Mouse (Mus musculus): Measurements from ENCODE around the gene Olfr573-ps1. TPM values are rescaled to one million over a fixed set of nuclear protein-coding genes. Genes with fewer than 3 reads are reported as not detected.

Gene Olfr573-ps1
- total RNA-seq (2021), result not detected

DNA sequence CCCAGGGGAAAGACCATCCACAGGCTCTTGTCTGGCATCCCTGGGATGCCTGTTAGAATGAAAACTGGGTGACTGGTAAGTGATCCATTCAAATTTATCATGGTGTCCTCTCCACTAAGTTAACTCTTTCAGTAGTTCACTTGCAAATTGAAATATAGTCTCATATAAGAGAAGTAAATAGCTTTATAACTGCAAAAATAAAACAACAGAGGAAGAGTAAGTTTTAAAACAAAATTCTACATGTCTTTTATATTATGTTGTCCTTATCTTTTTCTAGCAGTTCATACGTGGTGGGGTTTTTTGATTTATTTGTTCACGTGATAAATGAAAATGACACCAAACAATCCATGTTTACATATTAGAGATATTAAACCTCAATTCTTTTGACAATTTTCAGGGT lies at the start of gene Olfr573-ps1:
Gene Olfr573-ps1 (minus strand): TSS at position 101 of the 400 bp plus-strand sequence.
- DNase-seq (ENCODE audit: low spot score), result no peak
- intact Hi-C loops (cut with DNase I), result no loop called here

- intact Hi-C loops (cut with DNase I), result no loop called here
- DNase-seq (ENCODE audit: low spot score), result no peak
Measured at GRCm38 (mm10) chr7:102989224-102989623, 46.8 kb upstream of the Olfr573-ps1 start, which contains the start of gene Olfr578. TSS of gene Olfr578 (minus strand) at chr7:102989324.

- intact Hi-C loops (cut with DNase I), result no loop called here
Measured at GRCm38 (mm10) chr7:102975843-102976242, 33.5 kb upstream of the Olfr573-ps1 start, which contains the start of gene Olfr577. TSS of gene Olfr577 (minus strand) at chr7:102975943.

GRCm38 (mm10) chr7:102974399-102974798 lies 32.0 kb upstream of the Olfr573-ps1 start:
- intact Hi-C loops (cut with DNase I), result no loop called here
- no peak for DNase-seq (ENCODE audit: low spot score)

More at GRCm38 (mm10) chr7:102975843-102976242, 33.5 kb upstream of the Olfr573-ps1 start, which contains the start of gene Olfr577:
- DNase-seq (ENCODE audit: low spot score), result no peak

DNA sequence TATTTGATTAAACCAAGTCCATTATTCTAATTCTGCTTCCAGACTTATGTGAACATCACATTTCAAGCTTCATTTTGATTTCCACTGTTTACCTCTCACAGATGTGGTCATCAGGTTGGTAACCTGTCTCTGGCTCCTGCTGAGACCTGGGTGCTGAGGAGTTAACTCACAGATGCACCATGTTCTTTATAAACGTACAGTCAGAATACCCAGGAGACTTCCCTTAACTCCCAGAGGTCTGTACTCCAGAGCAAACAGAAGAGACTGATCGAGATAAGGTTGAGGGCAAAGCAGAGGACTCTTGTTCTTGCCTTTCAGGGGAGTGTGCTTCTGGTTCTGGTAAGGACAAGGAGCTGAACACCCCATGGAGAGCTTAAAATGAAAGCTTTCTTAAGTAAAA lies 20.0 kb upstream of the Olfr573-ps1 start, which contains the start of gene Olfr576:
Gene Olfr576 (plus strand): TSS at position 301 of the 400 bp plus-strand sequence.
- DNase-seq (ENCODE audit: low spot score), result no peak
- intact Hi-C loops (cut with DNase I), result no loop called here

DNA sequence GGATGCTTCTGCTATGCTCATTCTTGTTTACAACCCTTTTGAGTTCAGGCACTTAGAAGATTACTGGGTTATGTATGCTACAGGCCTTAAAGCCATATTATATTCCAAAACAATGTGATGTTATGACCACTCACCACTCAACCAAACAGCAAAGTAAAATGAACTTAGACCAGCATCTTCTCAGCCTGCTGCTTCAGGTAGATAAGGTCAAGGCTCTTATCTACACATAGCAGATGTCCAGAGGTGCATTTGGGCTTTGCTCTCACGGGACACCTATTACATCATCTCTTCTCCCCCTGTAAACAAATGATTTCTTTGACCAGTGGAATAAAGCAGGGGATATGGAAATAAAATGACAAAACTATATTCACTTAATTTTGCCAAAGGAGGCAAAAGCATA lies 16.2 kb upstream of the Olfr573-ps1 start, which contains the start of gene Olfr575:
Gene Olfr575 (minus strand): TSS at position 183 of the 400 bp plus-strand sequence.
- DNase-seq (ENCODE audit: low spot score), result no peak

DNA sequence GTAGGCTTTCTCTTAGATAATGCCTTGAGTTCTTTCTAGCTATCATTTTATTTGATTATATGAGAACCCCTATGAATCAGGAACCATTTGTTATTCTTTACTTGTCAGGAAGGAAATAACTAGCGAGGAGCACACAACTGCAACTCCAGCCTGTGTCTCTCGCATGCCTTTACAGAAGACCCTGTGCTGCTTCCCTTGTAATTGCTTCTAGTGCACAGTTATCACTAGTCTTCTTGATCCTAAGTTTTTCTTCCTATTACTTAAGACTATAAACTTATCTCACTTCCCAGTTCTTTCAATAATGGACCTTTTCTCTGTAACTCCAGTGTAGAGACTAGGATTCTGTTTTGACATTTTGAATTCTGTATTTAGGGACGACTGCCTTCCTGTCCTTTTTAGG lies 15.8 kb upstream of the Olfr573-ps1 start:
- DNase-seq (ENCODE audit: low spot score), result no peak
- intact Hi-C loops (cut with DNase I), result no loop called here

More for the DNA sequence above, 16.2 kb upstream of the Olfr573-ps1 start, which contains the start of gene Olfr575:
- intact Hi-C loops (cut with DNase I), result no loop called here

DNA sequence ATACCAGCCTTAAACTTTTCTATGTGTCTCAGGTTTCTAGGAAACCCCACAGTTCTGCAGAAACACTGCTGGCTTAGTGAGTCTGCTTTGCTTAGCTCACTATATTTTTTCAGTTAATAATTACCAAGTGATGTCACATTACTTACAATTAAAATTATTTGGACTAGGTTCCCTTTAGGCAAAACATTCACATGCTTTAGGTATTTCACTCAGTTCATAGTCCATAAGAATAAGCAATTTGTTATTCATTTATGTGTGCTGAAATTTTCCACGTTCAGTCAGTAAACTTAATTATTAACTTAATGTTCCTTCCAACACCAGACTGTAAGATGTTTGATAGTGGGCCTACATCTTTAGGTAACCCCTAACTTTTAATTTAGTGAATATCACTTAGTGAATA lies 8.4 kb upstream of the Olfr573-ps1 start:
- intact Hi-C loops (cut with DNase I), result no loop called here

GRCm38 (mm10) chr7:102948167-102948566 lies 5.8 kb upstream of the Olfr573-ps1 start, which contains the start of gene Olfr574:
TSS of gene Olfr574 (plus strand) at chr7:102948467.
- DNase-seq (ENCODE audit: low spot score), result no peak
- intact Hi-C loops (cut with DNase I), result no loop called here

More for the DNA sequence above, 8.4 kb upstream of the Olfr573-ps1 start:
- DNase-seq (ENCODE audit: low spot score), result no peak

DNA sequence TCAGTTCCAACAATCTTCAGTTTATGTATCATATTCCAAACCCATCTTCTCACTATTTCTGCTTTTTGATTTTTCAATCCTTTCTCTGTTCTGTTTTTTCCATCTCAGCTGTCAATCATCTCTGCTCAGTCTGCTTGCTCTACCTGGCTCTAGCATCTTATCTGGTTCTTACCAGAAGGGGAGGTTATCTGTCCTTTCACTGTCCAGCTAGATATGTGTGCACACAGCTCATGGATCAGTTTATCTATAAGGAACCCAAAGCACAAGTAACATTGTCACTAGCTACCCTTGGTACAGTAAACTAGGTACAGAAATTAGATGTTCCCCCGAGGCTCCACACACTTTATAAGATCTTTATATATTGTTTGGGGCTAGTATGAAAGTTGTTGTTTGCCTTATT lies 1.0 kb upstream of the Olfr573-ps1 start:
- intact Hi-C loops (cut with DNase I), result no loop called here
- no peak for DNase-seq (ENCODE audit: low spot score)

GRCm38 (mm10) chr7:102927105-102927504 lies 15.3 kb downstream of the Olfr573-ps1 start:
- intact Hi-C loops (cut with DNase I), result no loop called here
- DNase-seq (ENCODE audit: low spot score), result no peak

GRCm38 (mm10) chr7:102924109-102924508 lies 18.3 kb downstream of the Olfr573-ps1 start, which contains the start of gene Olfr572:
TSS of gene Olfr572 (plus strand) at chr7:102924409.
- intact Hi-C loops (cut with DNase I), result no loop called here
- no peak for DNase-seq (ENCODE audit: low spot score)

DNA sequence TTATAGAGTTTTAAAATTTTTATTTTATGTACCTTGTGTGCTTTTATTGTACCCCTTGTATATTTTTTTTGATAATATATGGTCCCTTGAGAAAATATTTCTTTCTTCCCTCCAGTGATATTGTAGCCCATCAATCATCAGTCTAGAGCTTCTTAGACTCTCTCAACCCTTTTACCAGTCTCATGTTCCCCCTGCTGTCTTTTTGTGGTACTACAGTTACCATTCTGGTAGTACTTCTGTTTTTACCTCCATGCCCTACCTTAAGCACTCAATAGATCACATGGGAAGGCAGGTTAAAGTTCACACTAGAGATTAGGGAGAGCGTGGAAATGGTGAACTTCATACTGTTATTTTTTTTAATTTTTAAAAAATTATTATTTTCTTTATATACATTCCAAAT lies 22.7 kb downstream of the Olfr573-ps1 start:
- no peak for DNase-seq (ENCODE audit: low spot score)
- intact Hi-C loops (cut with DNase I), result loop anchor here (1.0 kb wide), 2 partner anchors 254 to 406 kb away; no protein-coding TSS in a partner anchor

GRCm38 (mm10) chr7:102917032-102917875 lies 25.1 kb downstream of the Olfr573-ps1 start, which contains the start of gene Olfr571:
TSS of gene Olfr571 (minus strand) at chr7:102917536.
- DNase-seq (ENCODE audit: low spot score), result no peak
- intact Hi-C loops (cut with DNase I), result no loop called here

- intact Hi-C loops (cut with DNase I), result no loop called here
- DNase-seq (ENCODE audit: low spot score), result no peak
Measured at GRCm38 (mm10) chr7:102916405-102916804, 26.0 kb downstream of the Olfr573-ps1 start.

GRCm38 (mm10) chr7:102915261-102915660 lies 27.1 kb downstream of the Olfr573-ps1 start:
- no peak for DNase-seq (ENCODE audit: low spot score)
- intact Hi-C loops (cut with DNase I), result no loop called here

Other genes starting within 250 kb of the Olfr573-ps1 start
- not detected for gene Olfr557, start 246.7 kb downstream of the Olfr573-ps1 start, total RNA-seq (2021)
- 1 to 10 TPM; 2.4 to 4.4 TPM for gene Olfr558, start 240.4 kb downstream of the Olfr573-ps1 start, total RNA-seq (2021)
- not detected for gene Olfr33, start 223.5 kb downstream of the Olfr573-ps1 start, total RNA-seq (2021)
- gene Olfr559, start 215.1 kb downstream of the Olfr573-ps1 start, total RNA-seq (2021), result not detected
- gene Olfr560, start 183.2 kb downstream of the Olfr573-ps1 start, total RNA-seq (2021), result not detected
- gene Olfr78, start 183.1 kb downstream of the Olfr573-ps1 start, total RNA-seq (2021), result 1 to 10 TPM in 1 of 2 experiments, under 1 TPM in 1; 0.81 to 1.2 TPM
- not detected for gene Olfr561, start 171.4 kb downstream of the Olfr573-ps1 start, total RNA-seq (2021)
- gene Olfr564, start 139.1 kb downstream of the Olfr573-ps1 start, total RNA-seq (2021), result not detected
- gene Olfr566, start 83.8 kb downstream of the Olfr573-ps1 start, total RNA-seq (2021), result not detected
- gene Olfr568, start 65.5 kb downstream of the Olfr573-ps1 start, total RNA-seq (2021), result not detected
- not detected for gene Olfr569, start 51.7 kb downstream of the Olfr573-ps1 start, total RNA-seq (2021)
- gene Olfr570, start 48.0 kb downstream of the Olfr573-ps1 start, total RNA-seq (2021), result not detected
- not detected for gene Olfr571, start 25.0 kb downstream of the Olfr573-ps1 start, total RNA-seq (2021)
- not detected for gene Olfr572, start 18.2 kb downstream of the Olfr573-ps1 start, total RNA-seq (2021)
- not detected for gene Olfr574, start 5.9 kb upstream of the Olfr573-ps1 start, total RNA-seq (2021)
- not detected for gene Olfr575, start 16.2 kb upstream of the Olfr573-ps1 start, total RNA-seq (2021)
- gene Olfr576, start 20.1 kb upstream of the Olfr573-ps1 start, total RNA-seq (2021), result not detected
- gene Olfr577, start 33.4 kb upstream of the Olfr573-ps1 start, total RNA-seq (2021), result not detected
- not detected for gene Olfr578, start 46.7 kb upstream of the Olfr573-ps1 start, total RNA-seq (2021)
- gene Olfr582, start 95.4 kb upstream of the Olfr573-ps1 start, total RNA-seq (2021), result not detected
- gene Olfr583, start 108.7 kb upstream of the Olfr573-ps1 start, total RNA-seq (2021), result not detected
- not detected for gene Olfr584, start 139.3 kb upstream of the Olfr573-ps1 start, total RNA-seq (2021)
- gene Olfr585, start 155.1 kb upstream of the Olfr573-ps1 start, total RNA-seq (2021), result not detected
- gene Olfr586, start 183.1 kb upstream of the Olfr573-ps1 start, total RNA-seq (2021), result not detected
- not detected for gene Olfr588-ps1, start 198.3 kb upstream of the Olfr573-ps1 start, total RNA-seq (2021)
- gene Olfr589, start 213.8 kb upstream of the Olfr573-ps1 start, total RNA-seq (2021), result not detected
- gene Olfr591, start 235.8 kb upstream of the Olfr573-ps1 start, total RNA-seq (2021), result not detected
- gene Olfr592, start 242.2 kb upstream of the Olfr573-ps1 start, total RNA-seq (2021), result not detected